Mouse (Mus musculus) kidney, adult 9 months (tissue): ENCODE results near the gene Fos.
"Not testable (repeated sequence)": the region's sequence is repeated elsewhere in the genome, so short reads cannot be mapped to it uniquely, and the experiment has no call there.

Source experiments
- DNase-seq: peaks from one replicate; pipeline ENCODE4 v3.0.0; 2022

Fos gene

DNA sequence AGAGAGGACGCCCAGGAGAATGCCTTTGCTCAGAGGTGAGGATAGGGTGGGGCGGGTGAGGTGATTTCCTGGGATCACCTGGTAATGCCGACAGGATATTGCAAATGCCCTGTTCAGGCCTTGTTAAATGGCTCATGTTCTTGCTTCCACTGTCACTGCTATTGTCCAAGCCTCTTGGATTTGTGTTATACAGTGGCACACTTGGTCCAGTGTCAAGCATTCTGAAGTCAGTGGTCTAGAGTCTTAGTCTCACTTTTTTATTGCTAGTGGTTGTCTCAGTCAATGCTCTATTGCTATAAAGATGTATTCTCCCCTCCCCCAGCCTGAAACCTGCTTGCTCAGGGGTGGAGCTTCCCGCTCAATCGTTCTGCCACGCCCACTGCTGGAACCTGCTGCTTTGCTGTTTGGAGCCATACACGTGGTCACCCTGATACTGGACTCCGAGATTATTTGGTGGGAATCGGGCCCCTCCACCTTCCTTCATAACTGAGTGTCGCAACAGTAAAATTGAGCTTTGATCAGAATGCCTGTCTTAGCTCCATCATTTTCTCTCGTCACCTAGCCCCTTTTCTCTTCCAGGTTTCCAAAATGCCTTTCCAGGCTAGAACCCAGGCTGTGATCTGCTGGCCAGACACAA lies 51.3 kb downstream of the Fos start:
- DNase-seq: not testable (repeated sequence)
